ENCODE assay signal across 8 mouse cellular contexts in the genomic region with DNA sequence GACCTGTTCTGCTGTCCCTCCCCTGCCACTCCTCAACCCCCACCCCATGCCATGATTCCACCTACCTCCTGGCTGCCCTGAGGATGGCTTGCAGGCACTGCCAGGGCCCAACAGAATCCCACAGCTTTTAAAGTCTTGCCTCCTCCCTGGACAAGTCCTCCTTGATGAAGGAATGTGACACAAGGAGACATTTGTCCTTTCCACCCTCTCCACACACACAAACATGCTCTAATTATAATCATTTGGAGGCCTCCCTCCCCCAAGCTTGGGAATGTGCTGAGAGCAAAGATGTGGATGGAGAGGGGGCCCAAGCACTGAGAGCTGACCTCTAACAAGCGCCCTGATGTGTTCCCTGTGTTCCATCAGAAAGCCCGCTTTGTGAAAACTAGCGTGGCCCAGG. TPM values are rescaled to one million over a fixed set of nuclear protein-coding genes. Genes with fewer than 3 reads are reported as not detected.
A peak's percentile ranks its signal among the peaks of the same experiment; 100 is the strongest.
DNase-seq lines count a peak whose midpoint lies in the region; ATAC-seq lines count a peak whose summit lies in the region.

A gene (minus strand): TSS at position 101 of the 400 bp plus-strand sequence.

- peaks cover 50% of the 10 kb centered on the region for H3K4me1 ChIP-seq in heart, embryonic 12.5 days (replicated peaks)
- H3K4me1 ChIP-seq in neural tube, embryonic 11.5 days (ENCODE audit: control insufficient read depth, insufficient read depth, low read length) = peaks cover 24% of the 10 kb centered on the region
- peaks cover 40% of the 10 kb centered on the region for H3K4me1 ChIP-seq in limb, embryonic 13.5 days

- H3K9ac ChIP-seq in heart, embryonic 12.5 days = no peak within 1 kb of the TSS; the same call in 1 of the 2 replicates
- H3K9ac ChIP-seq in neural tube, embryonic 11.5 days (ENCODE audit: low read length) = no peak within 1 kb of the TSS
- peak within 1 kb of the TSS; percentile 67; the same call in 1 of the 2 replicates for H3K9ac ChIP-seq in limb, embryonic 13.5 days

- H3K36me3 ChIP-seq in heart, embryonic 12.5 days = peaks cover 36% of the 10 kb centered on the region
- H3K36me3 ChIP-seq in neural tube, embryonic 11.5 days (ENCODE audit: control insufficient read depth, insufficient read depth, low read length) = peaks cover 10% of the 10 kb centered on the region; the same call in 1 of the 2 replicates
- H3K36me3 ChIP-seq in limb, embryonic 13.5 days = peaks cover 37% of the 10 kb centered on the region

- no peaks in the 10 kb centered on the region for H3K9me3 ChIP-seq in heart, embryonic 12.5 days (replicated peaks)
- no peaks in the 10 kb centered on the region for H3K9me3 ChIP-seq in neural tube, embryonic 11.5 days (ENCODE audit: control insufficient read depth, low read length)
- H3K9me3 ChIP-seq in limb, embryonic 13.5 days = no peaks in the 10 kb centered on the region

- peak within 1 kb of the TSS; percentile 56 for H3K4me3 ChIP-seq in heart, embryonic 12.5 days
- H3K4me3 ChIP-seq in neural tube, embryonic 11.5 days (ENCODE audit: low read depth, low read length) = peak within 1 kb of the TSS; percentile 33; the same call in 1 of the 2 replicates
- H3K4me3 ChIP-seq in limb, embryonic 13.5 days = peak within 1 kb of the TSS; percentile 49

- intact Hi-C loops in heart, postnatal 10 days (cut with DNase I) = loop anchor here (2.0 kb wide), 1 partner anchor 21 kb away; a partner anchor contains a TSS

- ATAC-seq in heart, embryonic 12.5 days (ENCODE audit: insufficient number of reproducible peaks, low FRiP score) = no peak
- no peak for ATAC-seq in neural tube, embryonic 11.5 days (ENCODE audit: insufficient read depth, low FRiP score, low TSS enrichment)
- no peak for ATAC-seq in limb, embryonic 13.5 days (ENCODE audit: low FRiP score, low read depth)
- ATAC-seq in cerebellum, adult (ENCODE audit: insufficient number of reproducible peaks, low FRiP score, low TSS enrichment) = no peak
- ATAC-seq in erythroblast, adult 5-6 weeks (replicated peaks; ENCODE audit: low FRiP score, poor library complexity, severe bottlenecking) = no peak

- no peak within 1 kb of the TSS for H3K27ac ChIP-seq in heart, embryonic 12.5 days (ENCODE audit: poor library complexity, severe bottlenecking)
- no peak within 1 kb of the TSS for H3K27ac ChIP-seq in neural tube, embryonic 11.5 days (ENCODE audit: low read depth, low read length)
- H3K27ac ChIP-seq in limb, embryonic 13.5 days = no peak within 1 kb of the TSS

- H3K27me3 ChIP-seq in heart, embryonic 12.5 days (replicated peaks) = peaks cover 64% of the 10 kb centered on the region
- peaks cover 56% of the 10 kb centered on the region for H3K27me3 ChIP-seq in neural tube, embryonic 11.5 days (ENCODE audit: control insufficient read depth, insufficient read depth, low read length)
- peaks cover 69% of the 10 kb centered on the region for H3K27me3 ChIP-seq in limb, embryonic 13.5 days

- no peak for DNase-seq in heart, postnatal 10 days
- DNase-seq in neural tube, embryonic 11.5 days (ENCODE audit: low spot score) = peak; percentile 1
- DNase-seq in neural tube, embryonic 10.5 days (ENCODE audit: extremely low spot score, low spot score) = no peak
- no peak for DNase-seq in adrenal gland, postnatal 14 days

- H3K4me2 ChIP-seq in heart, embryonic 12.5 days = peak within 1 kb of the TSS; percentile 97
- peak within 1 kb of the TSS; percentile 48 for H3K4me2 ChIP-seq in neural tube, embryonic 11.5 days (ENCODE audit: low read depth)
- H3K4me2 ChIP-seq in limb, embryonic 13.5 days (replicated peaks) = peak within 1 kb of the TSS; percentile 83

- 37% methylated on average over 3 of the region's 3 CpGs for WGBS in heart, embryonic 12.5 days
- WGBS in neural tube, embryonic 11.5 days = 39% methylated on average over 3 of the region's 3 CpGs
- 45% methylated on average over 3 of the region's 3 CpGs for WGBS in limb, embryonic 13.5 days

RNA-seq across cellular contexts. Expression of the gene that starts here (rescaled TPM):
- polyA plus RNA-seq in heart, embryonic 12.5 days (2016; fragmentation: Nextera tagmentation; extraction: Ambion mirVana) = 0.04 and 0.14 TPM in 2 replicates
- total RNA-seq in heart, postnatal 10 days (2021) = under 1 TPM; 0.10 to 0.32 TPM
- polyA plus RNA-seq in neural tube, embryonic 11.5 days (2014; fragmentation: Nextera tagmentation; extraction: Ambion mirVana) = 0.48 and 0.78 TPM in 2 replicates
- polyA plus RNA-seq in limb, embryonic 13.5 days (2015; fragmentation: Nextera tagmentation; extraction: Ambion mirVana) = 0.05 TPM in 1 of 2 replicates, not detected in the other
- 0.11 TPM in 1 of 2 replicates, not detected in the other for total RNA-seq in adrenal gland, postnatal 14 days (2021)
- not detected in 2 replicates for total RNA-seq in erythroblast, adult 5-6 weeks (2015; ENCODE audit: low replicate concordance)
- not detected in 2 replicates for total RNA-seq in erythroblast, adult 5-6 weeks (2017; ENCODE audit: low replicate concordance)

Comparison
In these comparisons a context has a peak if more than half of its experiments do, and no peak if none do; other contexts are left out.
1. Peak in DNase-seq, H3K4me3 ChIP-seq and H3K4me2 ChIP-seq in neural tube, embryonic 11.5 days; RNA of the gene not detected or under 1 TPM.